17 mouse cellular contexts compared by ENCODE assay signal in the genomic region with DNA sequence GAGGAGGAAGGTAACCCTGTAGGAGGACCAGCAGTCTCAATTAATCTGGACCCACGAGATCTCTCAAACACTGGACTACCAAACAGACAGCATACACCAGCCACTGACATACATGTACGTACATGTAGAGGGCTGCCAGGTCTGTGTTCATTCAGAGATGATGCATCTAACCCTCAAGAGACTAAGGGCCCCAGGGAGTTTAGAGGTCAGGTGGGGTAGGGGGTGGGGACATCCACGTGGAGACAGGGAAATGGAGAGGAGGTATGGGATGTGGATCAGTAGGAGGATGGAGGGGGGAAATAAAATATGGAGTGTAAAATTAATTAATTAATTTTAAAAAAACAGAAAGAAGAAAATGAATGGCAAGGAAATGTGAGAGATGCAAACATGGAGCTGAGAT. TPM values are rescaled to one million over a fixed set of nuclear protein-coding genes. Genes with fewer than 3 reads are reported as not detected.
"Had no signal": no experiment of that assay in that cellular context is flagged by ENCODE, and none has a peak within 500 bp of the region (broad histone marks: within the 10 kb centered on the region; RNA-seq: fewer than 3 reads in every experiment).

No protein-coding gene starts in this region.

- H3K9me3 ChIP-seq: neural tube, embryonic 12.5 days; neural tube, embryonic 13.5 days; neural tube, embryonic 15.5 days; stomach, embryonic 15.5 days had no signal

- H3K27me3 ChIP-seq: neural tube, embryonic 12.5 days; neural tube, embryonic 13.5 days; neural tube, embryonic 15.5 days; stomach, embryonic 15.5 days had no signal

- H3K4me1 ChIP-seq: neural tube, embryonic 12.5 days; neural tube, embryonic 15.5 days had no signal

- H3K36me3 ChIP-seq: neural tube, embryonic 12.5 days; stomach, embryonic 15.5 days had no signal

- DNase-seq: retina, postnatal 1 day; right cerebral cortex, adult 18-20 months; right cerebral cortex, postnatal 25 days; right cerebral cortex, postnatal 4 days; spleen, adult 18-20 months; thymus, adult 18-20 months; thymus, adult 2 months; thymus, postnatal 14 days; thymus, postnatal 25 days; thymus, postnatal 36 days; thymus, postnatal 4 days had no signal

- H3K27ac ChIP-seq: neural tube, embryonic 12.5 days; neural tube, embryonic 13.5 days; neural tube, embryonic 15.5 days; stomach, embryonic 15.5 days; stomach, postnatal 0 days had no signal

- H3K9ac ChIP-seq: neural tube, embryonic 12.5 days; neural tube, embryonic 13.5 days; neural tube, embryonic 15.5 days; stomach, embryonic 15.5 days had no signal

- H3K4me2 ChIP-seq: neural tube, embryonic 12.5 days; neural tube, embryonic 13.5 days; neural tube, embryonic 15.5 days; stomach, embryonic 15.5 days had no signal

- H3K4me3 ChIP-seq: neural tube, embryonic 12.5 days; neural tube, embryonic 13.5 days; neural tube, embryonic 15.5 days; stomach, embryonic 15.5 days had no signal

RNA-seq across cellular contexts. Expression of a gene that starts 57.7 kb away (rescaled TPM):
- total RNA-seq: neutrophil, adult 5-6 weeks had no signal
